Mouse (Mus musculus) megakaryocyte-erythroid progenitor cell, adult 5-6 weeks (primary cell): ENCODE data around the gene 1700020D05Rik. TPM values are rescaled to one million over a fixed set of nuclear protein-coding genes. Genes with fewer than 3 reads are reported as not detected.

Source experiments
- ATAC-seq: replicated peaks from 2 replicates; pipeline ENCODE4 v1.8.0; 2016; ENCODE audit warnings: mild to moderate bottlenecking, inconsistent platforms; ENCODE audit not compliant: severe bottlenecking, poor library complexity, low FRiP score, low TSS enrichment
- total RNA-seq, 2 experiments: library from RNA; stranded (forward) in 1 of 2; stranded (reverse) in 1 of 2; fragments of 200-1000, 215-1000 nt in 1 of 2; fragments of >200 nt in 1 of 2; fragmentation: Nextera tagmentation in 1 of 2; gene quantifications; 2 replicates each; pipeline ENCODE4 v1.2.3; 2014 to 2017

1700020D05Rik gene
- total RNA-seq, 2 experiments from 2014 or later = 1.6 TPM; not detected in 1

- peak; percentile 89 for ATAC-seq
Measured at GRCm38 (mm10) chr19:5456922-5457745, 46.5 kb downstream of the 1700020D05Rik start.

DNA sequence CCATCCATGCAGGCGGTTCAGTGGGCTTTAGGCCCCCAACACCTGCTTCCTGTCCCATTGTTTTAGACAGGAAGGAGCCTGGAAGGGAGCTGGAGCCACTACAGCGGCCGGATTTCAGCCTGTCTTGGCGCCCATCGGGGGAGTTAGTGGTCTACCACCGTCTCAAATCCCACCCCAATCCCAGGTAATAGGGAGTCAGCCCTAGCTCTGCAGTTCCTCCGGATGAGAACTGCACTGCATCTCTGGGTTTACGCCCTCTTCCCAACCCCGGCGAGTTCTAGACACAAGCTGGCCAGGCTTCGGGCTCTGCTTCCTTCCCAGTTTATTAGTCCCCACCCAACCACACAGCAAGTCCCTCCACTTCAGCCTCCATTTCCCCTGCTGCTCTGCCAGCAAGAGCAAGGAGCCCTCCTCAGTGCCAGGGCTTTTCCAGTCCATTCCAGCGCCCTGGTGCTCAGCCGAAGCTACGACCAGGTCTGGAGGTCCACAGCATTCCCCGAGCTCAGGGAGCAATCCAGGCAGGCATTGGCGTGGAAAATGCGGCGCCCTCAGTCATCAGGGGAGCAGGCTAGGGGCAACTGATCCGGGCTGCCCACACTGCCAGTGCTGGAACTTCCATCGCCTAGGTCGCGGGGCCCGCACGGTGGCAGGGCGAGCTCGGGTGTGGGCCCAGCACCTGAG is 47.2 kb downstream of the 1700020D05Rik start:
- no peak for ATAC-seq

- no peak for ATAC-seq
Measured at GRCm38 (mm10) chr19:5455568-5455967, 48.0 kb downstream of the 1700020D05Rik start.

- ATAC-seq = no peak
Measured at GRCm38 (mm10) chr19:5455037-5455436, 48.5 kb downstream of the 1700020D05Rik start.

Other genes starting within 250 kb of the 1700020D05Rik start
Only the 30 nearest of the 31 such genes appear.
- gene Pacs1, start 230.7 kb downstream of the 1700020D05Rik start, total RNA-seq (2014; fragmentation: Nextera tagmentation) = 44.9 and 52.2 TPM in 2 replicates
- 10.1 and 12.4 TPM in 2 replicates for gene Pacs1, start 230.7 kb downstream of the 1700020D05Rik start, total RNA-seq (2017)
- 181 and 235 TPM in 2 replicates for gene Sf3b2, start 208.3 kb downstream of the 1700020D05Rik start, total RNA-seq (2014; fragmentation: Nextera tagmentation)
- 274 and 277 TPM in 2 replicates for gene Sf3b2, start 208.3 kb downstream of the 1700020D05Rik start, total RNA-seq (2017)
- not detected in 2 replicates for gene Gal3st3, start 205.5 kb downstream of the 1700020D05Rik start, total RNA-seq (2014; fragmentation: Nextera tagmentation)
- not detected in 2 replicates for gene Gal3st3, start 205.5 kb downstream of the 1700020D05Rik start, total RNA-seq (2017)
- gene Catsper1, start 168.0 kb downstream of the 1700020D05Rik start, total RNA-seq (2014; fragmentation: Nextera tagmentation) = not detected in 2 replicates
- gene Catsper1, start 168.0 kb downstream of the 1700020D05Rik start, total RNA-seq (2017) = not detected in 2 replicates
- gene Cst6, start 154.2 kb downstream of the 1700020D05Rik start, total RNA-seq (2014; fragmentation: Nextera tagmentation) = not detected in 2 replicates
- not detected in 2 replicates for gene Cst6, start 154.2 kb downstream of the 1700020D05Rik start, total RNA-seq (2017)
- gene Eif1ad, start 137.0 kb downstream of the 1700020D05Rik start, total RNA-seq (2014; fragmentation: Nextera tagmentation) = 50.1 and 56.4 TPM in 2 replicates
- 54.6 and 60.4 TPM in 2 replicates for gene Eif1ad, start 137.0 kb downstream of the 1700020D05Rik start, total RNA-seq (2017)
- gene Banf1, start 136.6 kb downstream of the 1700020D05Rik start, total RNA-seq (2014; fragmentation: Nextera tagmentation) = 502 and 521 TPM in 2 replicates
- 59.8 and 86.9 TPM in 2 replicates for gene Banf1, start 136.6 kb downstream of the 1700020D05Rik start, total RNA-seq (2017)
- 59.4 and 92.4 TPM in 2 replicates for gene Sart1, start 115.1 kb downstream of the 1700020D05Rik start, total RNA-seq (2014; fragmentation: Nextera tagmentation)
- 82.3 and 123 TPM in 2 replicates for gene Sart1, start 115.1 kb downstream of the 1700020D05Rik start, total RNA-seq (2017)
- gene Tsga10ip, start 101.3 kb downstream of the 1700020D05Rik start, total RNA-seq (2014; fragmentation: Nextera tagmentation) = not detected in 2 replicates
- gene Tsga10ip, start 101.3 kb downstream of the 1700020D05Rik start, total RNA-seq (2017) = not detected in 2 replicates
- gene Drap1, start 78.8 kb downstream of the 1700020D05Rik start, total RNA-seq (2014; fragmentation: Nextera tagmentation) = 167 and 178 TPM in 2 replicates
- gene Drap1, start 78.8 kb downstream of the 1700020D05Rik start, total RNA-seq (2017) = 102 and 143 TPM in 2 replicates
- gene AI837181, start 78.6 kb downstream of the 1700020D05Rik start, total RNA-seq (2014; fragmentation: Nextera tagmentation) = 33.1 and 34.7 TPM in 2 replicates
- gene AI837181, start 78.6 kb downstream of the 1700020D05Rik start, total RNA-seq (2017) = 5.7 and 11.1 TPM in 2 replicates
- gene Fosl1, start 56.2 kb downstream of the 1700020D05Rik start, total RNA-seq (2014; fragmentation: Nextera tagmentation) = 0.66 and 1.1 TPM in 2 replicates
- 0.30 and 1.9 TPM in 2 replicates for gene Fosl1, start 56.2 kb downstream of the 1700020D05Rik start, total RNA-seq (2017)
- gene Ccdc85b, start 45.9 kb downstream of the 1700020D05Rik start, total RNA-seq (2014; fragmentation: Nextera tagmentation) = 2.6 and 2.9 TPM in 2 replicates
- 2.1 and 2.5 TPM in 2 replicates for gene Ccdc85b, start 45.9 kb downstream of the 1700020D05Rik start, total RNA-seq (2017)
- gene Fibp, start 43.2 kb downstream of the 1700020D05Rik start, total RNA-seq (2014; fragmentation: Nextera tagmentation) = 54.4 and 96.5 TPM in 2 replicates
- gene Fibp, start 43.2 kb downstream of the 1700020D05Rik start, total RNA-seq (2017) = 40.7 and 51.8 TPM in 2 replicates
- 4.9 and 10.5 TPM in 2 replicates for gene Ctsw, start 35.3 kb downstream of the 1700020D05Rik start, total RNA-seq (2014; fragmentation: Nextera tagmentation)
- 0.53 and 8.4 TPM in 2 replicates for gene Ctsw, start 35.3 kb downstream of the 1700020D05Rik start, total RNA-seq (2017)
- 2.3 TPM in 1 of 2 replicates, not detected in the other for gene Efemp2, start 29.8 kb downstream of the 1700020D05Rik start, total RNA-seq (2014; fragmentation: Nextera tagmentation)
- not detected in 2 replicates for gene Efemp2, start 29.8 kb downstream of the 1700020D05Rik start, total RNA-seq (2017)
- 24.6 and 40.6 TPM in 2 replicates for gene Mus81, start 15.4 kb downstream of the 1700020D05Rik start, total RNA-seq (2014; fragmentation: Nextera tagmentation)
- 6.4 and 11.4 TPM in 2 replicates for gene Mus81, start 15.4 kb downstream of the 1700020D05Rik start, total RNA-seq (2017)
- gene Cfl1, start 13.3 kb downstream of the 1700020D05Rik start, total RNA-seq (2014; fragmentation: Nextera tagmentation) = 862 and 969 TPM in 2 replicates
- 783 and 1,100 TPM in 2 replicates for gene Cfl1, start 13.3 kb downstream of the 1700020D05Rik start, total RNA-seq (2017)
- 6.6 TPM in 2 replicates for gene Snx32, start 6.8 kb upstream of the 1700020D05Rik start, total RNA-seq (2014; fragmentation: Nextera tagmentation)
- gene Snx32, start 6.8 kb upstream of the 1700020D05Rik start, total RNA-seq (2017) = 0.61 and 4.6 TPM in 2 replicates
- not detected in 2 replicates for gene Ovol1, start 56.9 kb upstream of the 1700020D05Rik start, total RNA-seq (2014; fragmentation: Nextera tagmentation)
- gene Ovol1, start 56.9 kb upstream of the 1700020D05Rik start, total RNA-seq (2017) = not detected in 2 replicates
- 4.0 and 5.5 TPM in 2 replicates for gene Ap5b1, start 64.2 kb upstream of the 1700020D05Rik start, total RNA-seq (2014; fragmentation: Nextera tagmentation)
- gene Ap5b1, start 64.2 kb upstream of the 1700020D05Rik start, total RNA-seq (2017) = 1.4 and 4.3 TPM in 2 replicates
- gene Rnaseh2c, start 98.1 kb upstream of the 1700020D05Rik start, total RNA-seq (2014; fragmentation: Nextera tagmentation) = 173 and 247 TPM in 2 replicates
- gene Rnaseh2c, start 98.1 kb upstream of the 1700020D05Rik start, total RNA-seq (2017) = 72.8 and 97.8 TPM in 2 replicates
- 46.2 and 55.6 TPM in 2 replicates for gene Kat5, start 106.5 kb upstream of the 1700020D05Rik start, total RNA-seq (2014; fragmentation: Nextera tagmentation)
- 60.7 and 86.1 TPM in 2 replicates for gene Kat5, start 106.5 kb upstream of the 1700020D05Rik start, total RNA-seq (2017)
- gene Rela, start 133.7 kb upstream of the 1700020D05Rik start, total RNA-seq (2014; fragmentation: Nextera tagmentation) = 64.8 and 66.0 TPM in 2 replicates
- gene Rela, start 133.7 kb upstream of the 1700020D05Rik start, total RNA-seq (2017) = 36.1 and 49.7 TPM in 2 replicates
- gene Sipa1, start 159.9 kb upstream of the 1700020D05Rik start, total RNA-seq (2014; fragmentation: Nextera tagmentation) = 44.7 and 51.2 TPM in 2 replicates
- gene Sipa1, start 159.9 kb upstream of the 1700020D05Rik start, total RNA-seq (2017) = 16.4 and 16.5 TPM in 2 replicates
- 17.8 and 18.3 TPM in 2 replicates for gene Map3k11, start 185.0 kb upstream of the 1700020D05Rik start, total RNA-seq (2014; fragmentation: Nextera tagmentation)
- gene Map3k11, start 185.0 kb upstream of the 1700020D05Rik start, total RNA-seq (2017) = 10.9 and 15.8 TPM in 2 replicates
- 55.8 and 72.0 TPM in 2 replicates for gene Pcnx3, start 185.1 kb upstream of the 1700020D05Rik start, total RNA-seq (2014; fragmentation: Nextera tagmentation)
- gene Pcnx3, start 185.1 kb upstream of the 1700020D05Rik start, total RNA-seq (2017) = 8.2 and 14.4 TPM in 2 replicates
- not detected in 2 replicates for gene Kcnk7, start 200.6 kb upstream of the 1700020D05Rik start, total RNA-seq (2014; fragmentation: Nextera tagmentation)
- gene Kcnk7, start 200.6 kb upstream of the 1700020D05Rik start, total RNA-seq (2017) = 0.19 TPM in 1 of 2 replicates, not detected in the other
- gene Ehbp1l1, start 222.5 kb upstream of the 1700020D05Rik start, total RNA-seq (2014; fragmentation: Nextera tagmentation) = 43.9 and 46.1 TPM in 2 replicates
- gene Ehbp1l1, start 222.5 kb upstream of the 1700020D05Rik start, total RNA-seq (2017) = 42.4 and 43.6 TPM in 2 replicates
- 34.3 and 35.1 TPM in 2 replicates for gene Fam89b, start 225.9 kb upstream of the 1700020D05Rik start, total RNA-seq (2014; fragmentation: Nextera tagmentation)
- 12.5 and 13.3 TPM in 2 replicates for gene Fam89b, start 225.9 kb upstream of the 1700020D05Rik start, total RNA-seq (2017)